Mouse (Mus musculus) adrenal gland, adult (tissue): ENCODE measurements around the gene Smim14.

Experiments used
- DNase-seq, 2 experiments: peaks; one replicate each; pipeline ENCODE4 v3.0.0; 2022 to 2023; ENCODE audit warnings: low spot score in 1 of 2; ENCODE audit not compliant: inconsistent age in 2 of 2

The Smim14 gene

DNA sequence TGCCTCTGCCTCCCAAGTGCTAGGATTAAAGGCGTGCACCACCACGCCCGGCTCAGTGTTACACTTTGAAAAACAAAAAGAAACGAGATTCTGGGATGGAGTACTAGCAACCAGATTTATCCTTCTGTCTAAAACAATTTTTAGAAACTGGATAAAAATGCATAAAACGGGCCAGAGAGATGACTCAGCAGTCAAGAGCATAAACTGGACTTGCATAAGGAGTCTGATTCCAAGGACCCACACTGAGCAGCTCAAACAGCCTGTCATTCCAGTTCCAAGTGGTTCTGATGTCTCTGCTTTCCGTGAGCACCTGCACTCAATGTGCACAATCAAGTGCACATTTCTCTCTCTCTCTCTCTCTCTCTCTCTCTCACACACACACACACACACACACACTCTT is 67.2 kb downstream of the Smim14 start:
- DNase-seq = peak; percentile 49 to 83

GRCm38 (mm10) chr5:65466911-65467310 is 70.1 kb downstream of the Smim14 start:
- DNase-seq = no peak

- no peak for DNase-seq
Measured at GRCm38 (mm10) chr5:65460361-65460760, 76.6 kb downstream of the Smim14 start.

GRCm38 (mm10) chr5:65459454-65459853 is 77.5 kb downstream of the Smim14 start:
- DNase-seq = no peak

GRCm38 (mm10) chr5:65457846-65458245 is 79.1 kb downstream of the Smim14 start:
- DNase-seq = peak; percentile 39 to 73

GRCm38 (mm10) chr5:65457086-65457827 is 79.7 kb downstream of the Smim14 start:
- no peak for DNase-seq

- DNase-seq = peak; percentile 65 to 75
Measured at GRCm38 (mm10) chr5:65454771-65455170, 82.2 kb downstream of the Smim14 start.

DNA sequence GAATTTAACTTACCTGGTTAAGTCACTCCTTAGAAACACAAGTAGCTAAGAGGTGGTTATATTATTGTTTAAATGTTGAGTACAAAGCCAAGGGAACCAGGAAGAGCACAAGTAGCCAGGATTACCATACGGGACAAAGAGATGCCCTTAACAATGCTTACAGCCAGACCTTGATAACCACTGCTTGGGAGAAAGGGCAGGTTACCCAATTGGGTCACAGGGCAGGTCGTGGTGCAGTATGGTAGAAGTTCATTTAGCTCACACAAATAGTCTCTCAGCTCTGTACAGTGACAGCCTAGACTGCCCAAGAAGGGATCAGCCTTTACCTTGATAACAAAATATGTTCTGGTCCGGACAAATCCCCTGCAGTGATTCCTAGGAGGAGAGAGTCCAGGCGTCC is 88.0 kb downstream of the Smim14 start:
- no peak for DNase-seq

GRCm38 (mm10) chr5:65447826-65448225 is 89.2 kb downstream of the Smim14 start:
- no peak for DNase-seq

DNA sequence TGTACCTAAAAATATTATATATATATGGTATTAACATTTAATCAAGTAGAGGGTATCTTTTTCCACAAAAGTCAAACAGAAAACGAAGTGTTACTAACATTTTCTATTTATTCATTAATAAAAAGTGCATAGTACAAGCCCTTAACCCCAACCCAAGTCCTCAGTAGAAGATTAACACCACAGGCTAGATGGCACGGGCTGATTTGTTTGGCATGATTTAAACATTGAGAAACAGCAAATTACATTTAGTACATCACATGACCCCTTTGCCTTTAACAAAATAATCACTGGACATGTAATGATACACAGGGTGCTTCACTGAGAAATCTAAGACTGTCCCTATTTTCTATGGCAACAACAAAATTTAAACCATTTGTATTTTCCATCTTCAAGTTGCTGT is 90.2 kb downstream of the Smim14 start:
- no peak for DNase-seq

GRCm38 (mm10) chr5:65444981-65445380 is 92.0 kb downstream of the Smim14 start:
- no peak for DNase-seq

- no peak for DNase-seq
Measured at GRCm38 (mm10) chr5:65438041-65438440, 98.9 kb downstream of the Smim14 start.

DNA sequence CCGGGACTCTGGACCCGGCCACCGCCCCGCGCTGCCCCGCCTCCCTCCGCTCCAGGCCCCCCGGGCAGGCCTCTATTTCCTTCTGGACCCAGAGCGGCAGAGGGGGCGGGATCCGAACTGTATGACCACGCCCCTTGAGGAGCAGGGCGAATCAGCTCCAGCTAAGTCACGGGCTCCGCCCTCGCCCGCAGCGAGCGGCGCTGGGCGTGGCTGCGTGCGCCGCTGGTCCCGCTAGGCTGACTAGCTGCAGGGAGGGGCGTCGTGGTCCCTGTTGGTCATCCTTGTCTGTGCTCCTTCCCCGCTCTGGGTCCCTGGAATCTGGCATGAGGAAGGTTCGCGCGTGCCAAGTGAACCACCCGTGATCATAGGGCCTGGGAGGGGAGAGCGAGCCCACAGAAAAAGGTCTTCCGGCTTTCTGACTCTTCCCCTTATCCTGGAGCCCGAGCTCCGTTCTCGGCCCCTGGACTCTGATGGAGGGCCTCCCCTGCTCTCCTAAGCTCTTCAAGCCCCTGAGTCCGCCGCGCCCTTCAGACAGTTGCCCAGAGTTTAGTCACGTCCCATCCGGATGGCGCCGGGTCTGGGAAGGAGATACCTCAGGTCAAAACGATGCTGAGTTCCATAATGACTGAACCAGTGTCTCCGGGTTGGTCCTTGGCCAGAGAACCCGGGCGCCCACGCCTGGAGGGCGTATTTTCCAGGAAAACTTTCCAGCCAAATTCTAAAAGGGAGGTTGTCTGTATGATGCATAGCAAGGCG is 101.0 kb downstream of the Smim14 start, which contains the start of gene Ugdh:
Gene Ugdh (minus strand): TSS at position 144 of the 756 bp plus-strand sequence.
- DNase-seq = peak; percentile 99

DNA sequence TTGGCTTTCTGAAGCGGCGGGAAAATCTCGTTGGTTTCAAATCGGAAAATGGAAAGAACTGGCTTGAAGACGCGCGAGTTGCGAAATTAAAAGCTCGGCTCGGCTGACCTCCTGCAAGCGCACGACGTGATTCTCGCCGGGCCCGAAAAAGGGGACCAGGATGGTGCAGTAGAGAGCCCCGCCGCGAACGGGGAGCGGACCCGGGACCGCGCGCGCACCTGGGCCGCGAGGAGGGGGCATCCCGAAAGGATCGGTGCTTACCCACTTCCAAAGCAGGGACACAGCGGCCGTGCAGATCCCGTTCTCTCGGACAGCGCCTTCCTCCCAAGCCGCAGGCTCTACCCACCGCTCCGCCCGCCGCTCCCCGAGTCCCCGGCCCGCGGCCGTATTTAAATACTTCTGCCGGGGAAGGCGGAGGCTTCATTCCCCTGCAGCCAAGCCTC is 101.6 kb downstream of the Smim14 start:
- no peak for DNase-seq

GRCm38 (mm10) chr5:65434471-65435362 is 102.3 kb downstream of the Smim14 start:
- no peak for DNase-seq

DNA sequence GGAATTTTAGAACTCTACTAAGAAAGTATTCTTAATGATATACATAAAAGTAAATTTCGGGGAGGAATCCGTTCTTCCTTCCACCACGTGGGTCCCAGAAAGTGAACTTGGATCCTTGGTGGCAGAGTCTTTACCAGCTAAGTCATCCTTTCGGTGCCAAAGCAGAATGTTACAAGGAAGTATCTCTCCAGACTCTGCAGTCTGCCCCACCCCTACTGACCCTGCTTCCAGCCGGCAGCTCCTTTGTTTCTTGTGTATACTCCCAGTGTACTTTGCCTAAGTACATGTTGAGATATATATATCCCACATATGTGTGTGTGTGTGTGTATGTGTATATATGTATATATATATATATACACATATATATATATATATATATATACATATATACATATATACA is 107.5 kb downstream of the Smim14 start:
- no peak for DNase-seq

GRCm38 (mm10) chr5:65428321-65428720 is 108.7 kb downstream of the Smim14 start:
- DNase-seq = no peak

GRCm38 (mm10) chr5:65425251-65425650 is 111.7 kb downstream of the Smim14 start:
- peak in 1 of 2 experiments; percentile 59 for DNase-seq

DNA sequence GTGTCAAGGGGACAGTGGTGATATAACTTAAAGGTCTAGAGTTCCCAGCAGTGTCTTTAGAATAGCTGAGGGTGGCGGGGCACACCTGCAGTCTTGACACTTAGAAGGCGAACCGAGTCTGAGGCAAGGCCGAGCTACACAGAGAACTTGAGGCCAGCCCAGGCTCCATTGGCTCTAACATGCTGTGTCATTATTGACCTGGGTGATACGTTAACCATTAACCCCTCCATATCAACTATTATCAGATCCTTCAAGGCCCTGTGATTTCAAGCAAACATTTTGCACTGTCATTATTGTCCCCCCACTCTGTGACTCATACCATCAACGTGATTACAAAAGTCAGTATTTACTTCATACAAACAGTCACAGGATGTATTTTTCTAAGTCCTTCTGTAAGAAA is 112.8 kb downstream of the Smim14 start:
- DNase-seq = peak in 1 of 2 experiments; percentile 70

- no peak for DNase-seq
Measured at GRCm38 (mm10) chr5:65422803-65423202, 114.2 kb downstream of the Smim14 start.

GRCm38 (mm10) chr5:65420822-65421221 is 116.2 kb downstream of the Smim14 start:
- no peak for DNase-seq
